Mouse (Mus musculus): ENCODE measurements at regions not wholly inside any gene's neighbourhood (a gene's known extent, or its start where the extent isn't known, plus 50 kb on each side); places are given as distances from the start of the nearest gene placed in this dataset.
A peak's percentile ranks its signal among the peaks of the same experiment; 100 is the strongest.

DNA sequence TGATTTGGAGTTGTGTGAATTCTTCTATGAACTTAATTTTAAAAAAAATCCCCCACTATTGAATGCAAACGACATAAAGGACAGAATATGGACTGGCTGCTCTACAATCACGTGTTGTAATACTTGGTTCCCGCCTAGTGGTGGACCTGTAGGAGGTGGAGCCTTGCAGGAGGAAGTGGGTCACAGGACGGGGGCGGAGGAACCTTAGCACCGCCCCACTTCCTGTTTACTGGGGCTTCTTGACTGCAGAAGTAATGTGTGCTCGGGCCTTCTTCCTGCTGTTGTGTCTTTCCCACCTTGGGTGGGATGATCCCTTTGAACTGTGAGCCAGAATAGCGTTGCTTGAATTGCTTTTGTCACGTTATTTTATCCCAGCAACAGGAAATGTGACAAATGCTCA is 52.2 kb upstream of the Tmem108 start:
- DNase-seq (ENCODE audit: low spot score in 2 of 2), result no peak

DNA sequence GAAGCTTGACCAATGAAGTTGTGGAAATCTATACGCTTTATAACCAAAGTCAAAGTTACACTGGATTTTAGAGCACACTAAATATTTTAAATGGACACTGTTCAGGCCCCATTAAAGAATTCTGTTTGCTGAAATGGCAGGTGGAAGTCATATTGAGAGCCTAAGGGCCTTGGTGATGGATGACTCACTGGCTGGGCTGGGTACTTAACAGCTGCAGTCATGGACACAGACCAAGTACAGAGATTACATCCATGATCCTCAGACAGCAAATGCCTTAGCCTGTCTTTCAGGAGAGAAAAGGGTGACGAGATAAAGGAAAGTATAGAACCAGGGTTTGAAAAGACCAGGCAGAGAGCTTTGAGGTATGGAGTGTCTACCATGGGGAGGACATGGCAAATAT is 57.4 kb upstream of the Tmem108 start:
- no peak for DNase-seq (ENCODE audit: low spot score in 2 of 2)

DNA sequence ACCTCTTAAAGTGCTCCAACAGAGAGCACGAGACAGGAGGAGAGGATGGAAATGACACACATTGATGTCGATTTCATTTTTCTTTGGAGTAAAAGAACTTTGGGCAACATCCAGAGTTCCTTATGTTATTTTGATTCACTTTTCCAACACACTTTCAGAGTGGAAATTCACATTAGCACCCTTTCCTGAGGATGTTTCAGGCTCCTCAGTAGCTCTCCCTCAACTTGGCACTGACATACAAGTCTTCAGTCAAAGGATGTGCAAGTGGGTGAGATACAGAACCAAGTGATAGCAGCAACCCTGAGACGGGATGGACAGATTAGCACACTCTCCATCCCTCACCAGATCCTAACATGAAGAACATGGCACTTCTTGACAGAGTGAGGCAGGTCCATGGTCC is 60.0 kb upstream of the Tmem108 start:
- no peak for DNase-seq (ENCODE audit: low spot score in 2 of 2)

DNA sequence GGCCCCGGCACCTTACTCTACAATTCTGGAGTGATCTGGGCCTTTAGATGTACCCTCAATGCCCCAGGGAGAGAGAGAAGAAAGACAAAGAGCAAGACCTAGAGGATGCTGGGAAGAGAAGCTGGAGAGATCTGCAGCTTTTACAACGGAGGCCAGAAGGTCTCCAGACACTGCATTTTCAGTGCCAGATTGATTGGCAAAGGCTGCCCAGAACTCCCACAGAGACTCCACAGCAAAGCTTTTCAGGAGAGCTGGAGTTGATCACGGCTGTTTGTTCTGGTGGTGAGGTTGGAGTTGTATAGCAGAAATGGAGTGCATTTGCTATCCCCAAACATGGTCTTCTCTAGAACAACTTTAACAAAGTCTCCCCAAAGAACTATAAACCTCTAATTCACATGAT is 61.9 kb upstream of the Tmem108 start:
- no peak for DNase-seq (ENCODE audit: low spot score in 2 of 2)

DNA sequence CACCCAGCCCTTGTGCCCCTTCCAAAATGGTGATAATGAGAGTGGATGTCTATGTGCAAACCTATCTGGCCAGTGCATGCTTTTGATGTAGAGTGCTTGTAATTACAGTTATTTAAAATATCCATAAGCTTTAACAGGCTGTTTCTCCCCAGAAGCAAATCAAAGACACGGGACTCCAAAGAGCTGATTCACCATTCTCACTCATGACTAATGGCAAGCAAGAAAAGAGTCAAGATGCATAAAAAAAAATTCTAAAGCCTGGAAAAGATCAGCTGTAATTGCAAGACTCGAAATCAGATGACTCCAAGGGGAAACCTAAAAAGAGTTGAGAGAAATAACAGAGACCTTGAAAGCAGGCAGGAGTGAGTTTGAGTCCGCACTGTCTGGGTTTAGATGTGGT is 79.6 kb upstream of the Tmem108 start:
- no peak for DNase-seq (ENCODE audit: low spot score in 2 of 2)

DNA sequence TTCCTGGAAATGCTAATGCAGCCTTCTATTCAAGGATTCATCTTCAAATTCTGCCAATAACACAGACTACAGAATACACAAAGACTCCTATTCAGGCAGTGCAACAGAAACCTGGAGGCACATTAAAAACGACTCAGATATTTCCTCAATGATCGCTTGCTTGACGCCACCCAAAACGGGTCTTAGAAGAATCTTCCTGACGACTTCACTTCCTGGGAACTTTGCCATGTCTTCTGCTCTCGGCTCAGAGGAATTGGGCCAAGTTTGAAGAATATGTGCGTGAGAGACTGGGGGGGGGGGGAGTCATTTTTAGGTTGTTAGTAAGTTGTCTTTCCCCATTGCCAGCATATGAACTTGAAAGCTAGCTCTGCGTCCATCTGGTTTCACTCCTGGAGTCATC is 82.2 kb upstream of the Tmem108 start:
- no peak for DNase-seq (ENCODE audit: low spot score in 2 of 2)

DNA sequence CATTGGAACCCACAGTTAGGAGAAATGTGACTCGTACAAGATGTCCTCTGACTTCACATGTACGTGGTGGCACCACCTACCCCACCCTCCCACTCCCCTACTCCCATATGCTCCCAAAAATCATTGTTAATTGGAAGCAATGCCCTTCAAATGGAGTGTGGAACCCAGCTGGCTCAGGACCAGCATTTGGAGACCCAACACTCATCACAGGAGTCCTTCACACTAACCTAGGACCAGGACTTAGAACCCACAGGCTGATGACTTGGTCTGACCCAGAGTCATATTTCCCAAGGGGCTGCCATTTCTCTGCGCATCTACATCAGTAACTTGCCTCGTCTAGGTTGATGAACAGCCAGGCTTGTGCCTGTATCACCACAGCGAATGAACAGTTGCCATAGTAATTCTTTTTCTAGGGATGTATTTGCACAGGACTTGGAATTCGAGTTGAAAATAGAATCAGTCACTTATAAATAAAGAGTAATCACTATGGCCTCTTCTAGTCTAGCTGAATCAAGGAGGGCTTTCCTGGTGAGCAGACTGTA is 84.3 kb upstream of the Tmem108 start:
- no peak for DNase-seq (ENCODE audit: low spot score in 2 of 2)

DNA sequence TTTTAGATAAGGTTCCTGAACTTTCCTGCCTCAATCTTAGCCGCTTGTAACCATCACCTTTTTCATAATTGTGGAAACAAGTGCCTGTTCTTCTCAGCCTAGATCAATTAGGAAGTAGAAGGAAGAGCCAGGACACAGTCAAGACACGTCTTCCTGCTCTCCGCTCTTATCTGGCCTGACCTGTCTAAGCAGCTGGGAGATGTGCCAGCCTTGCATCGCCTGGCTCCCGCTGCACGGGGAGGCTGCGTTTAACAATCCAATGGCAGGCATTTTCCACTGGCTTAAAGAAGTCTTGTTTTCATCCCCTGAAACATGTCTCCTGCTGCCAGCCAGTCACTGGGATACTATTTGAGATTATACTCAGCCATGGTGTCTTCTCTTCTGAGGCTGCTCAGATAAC is 86.3 kb upstream of the Tmem108 start:
- no peak for DNase-seq (ENCODE audit: low spot score in 2 of 2)

DNA sequence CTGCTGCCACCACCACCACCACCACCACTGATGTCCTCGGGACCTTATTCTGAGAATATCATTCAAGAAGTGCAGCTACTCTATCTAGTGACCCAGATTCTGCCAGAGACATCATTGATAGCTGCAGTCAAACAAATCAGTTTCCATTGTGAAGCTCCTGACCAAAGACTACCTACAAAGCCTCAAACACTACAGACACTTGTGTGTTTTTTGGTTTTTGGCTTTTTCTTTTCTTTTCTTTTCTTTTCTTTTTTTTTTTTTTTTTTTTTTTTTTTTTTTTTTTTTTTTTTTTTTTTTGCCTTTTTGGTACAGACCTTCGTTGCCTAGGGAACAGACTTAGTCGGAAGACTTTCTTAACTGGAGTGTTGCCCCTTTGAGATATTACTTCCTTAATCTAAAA is 87.4 kb upstream of the Tmem108 start:
- no peak for DNase-seq (ENCODE audit: low spot score in 2 of 2)

DNA sequence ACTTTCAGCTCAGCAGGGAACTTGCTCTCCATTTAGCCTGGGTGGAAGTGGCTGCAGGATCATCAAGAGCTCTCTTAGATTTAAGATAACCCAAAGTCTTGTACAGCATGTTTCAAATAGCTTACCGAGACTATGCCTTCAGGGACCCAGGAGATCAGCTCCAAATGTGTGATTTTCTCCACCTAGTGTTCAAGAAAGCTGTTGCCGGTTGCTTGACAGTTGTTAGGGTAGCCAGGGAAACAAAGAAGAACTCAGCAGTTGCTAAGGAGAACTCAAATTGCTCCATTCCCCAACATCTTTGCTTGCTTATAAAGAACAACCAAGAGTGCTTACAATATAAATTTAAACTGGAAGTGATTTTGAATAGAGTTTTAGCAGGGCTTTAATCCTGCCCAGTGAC is 91.1 kb upstream of the Tmem108 start:
- no peak for DNase-seq (ENCODE audit: low spot score in 2 of 2)

DNA sequence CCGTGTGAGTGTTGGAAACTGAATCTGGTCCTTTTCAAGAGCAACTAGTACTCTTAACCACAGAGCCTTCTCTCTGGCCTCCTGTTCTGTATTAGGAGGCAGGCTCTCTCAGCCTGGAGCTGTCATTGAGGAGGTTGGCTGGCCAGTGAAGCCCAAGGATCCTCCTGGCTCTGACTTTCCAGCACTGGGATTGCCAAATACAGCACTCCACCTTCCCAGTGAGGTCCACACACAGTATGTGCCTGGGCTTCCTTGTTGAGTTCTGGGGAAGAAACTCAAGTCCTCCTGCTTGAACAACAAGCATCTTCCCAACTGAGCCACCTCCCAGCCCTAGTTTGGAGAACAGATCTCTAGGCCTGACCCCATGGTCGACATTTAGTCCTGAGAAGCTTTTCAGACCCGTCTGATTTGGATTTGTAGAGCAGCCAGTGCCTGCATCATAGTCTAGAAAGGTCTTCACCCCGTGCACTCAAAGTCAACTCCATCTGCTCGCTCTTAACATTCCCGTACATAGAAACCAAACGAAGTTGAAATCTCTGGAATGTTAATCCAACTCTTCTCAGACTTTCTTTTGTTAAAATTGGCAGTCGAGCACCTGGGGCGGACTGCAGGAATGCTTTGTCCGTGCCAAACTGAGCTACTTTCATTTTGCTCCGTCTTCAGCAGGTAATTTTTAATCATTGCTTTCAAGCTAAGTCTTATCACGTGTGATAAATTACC is 99.2 kb upstream of the Tmem108 start:
- no peak for DNase-seq (ENCODE audit: low spot score in 2 of 2)

DNA sequence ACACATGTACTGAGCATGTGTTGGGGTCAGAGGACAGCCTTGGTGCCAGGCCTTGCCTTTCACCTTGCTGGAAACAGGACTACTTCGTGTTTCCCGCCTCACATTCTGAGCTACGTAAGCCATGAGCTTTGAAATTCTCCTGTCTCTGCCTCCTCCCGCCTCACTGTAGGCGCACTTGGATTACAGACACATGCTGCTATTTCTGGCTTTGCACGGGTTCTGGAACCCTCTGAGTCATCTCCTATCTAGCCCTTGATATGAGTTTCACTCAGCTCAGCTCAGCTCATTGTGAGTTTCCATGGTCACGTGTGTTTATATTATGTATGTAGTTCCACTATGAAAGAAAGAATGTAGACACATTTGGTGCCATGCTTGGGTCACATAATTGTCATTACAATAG is 100.9 kb upstream of the Tmem108 start:
- peak in 1 of 2 experiments; percentile 26 for DNase-seq (ENCODE audit: low spot score in 2 of 2)

DNA sequence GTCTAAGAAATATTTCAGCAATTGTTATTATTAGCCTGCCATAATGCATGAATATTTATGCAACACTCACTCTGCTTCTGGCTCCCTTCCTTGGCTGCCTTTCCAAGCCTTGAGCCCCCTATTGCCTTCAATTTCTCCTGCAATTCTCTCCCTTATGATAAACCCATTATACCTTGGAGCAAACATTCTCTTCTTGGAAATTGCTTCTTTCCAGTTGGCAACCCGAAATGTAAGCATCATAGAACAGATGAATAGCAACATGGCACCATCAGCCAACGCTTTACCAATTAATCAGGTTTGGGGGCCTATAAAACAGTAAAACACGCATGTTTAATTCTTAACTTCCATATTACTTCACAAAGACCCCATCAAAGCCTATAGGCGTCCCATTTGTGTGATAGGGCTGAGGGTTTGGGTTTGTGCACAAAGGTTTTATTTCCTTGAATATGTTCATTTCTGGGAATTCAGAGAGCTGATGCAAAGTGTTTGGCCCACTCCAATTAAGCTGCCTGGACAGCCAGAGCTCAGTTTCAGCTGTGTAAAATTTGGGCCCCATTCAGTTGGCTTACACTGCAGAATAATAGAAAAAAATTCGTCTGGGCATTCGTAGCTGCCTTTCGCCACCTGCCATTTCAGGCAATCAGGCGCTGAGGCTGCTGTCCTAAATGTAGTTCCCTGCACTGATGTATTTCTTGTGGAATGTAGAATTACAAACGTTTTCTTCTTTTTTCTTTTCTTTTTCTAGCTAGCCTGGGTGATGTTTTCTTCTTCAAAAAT is 106.0 kb upstream of the Tmem108 start:
- DNase-seq (ENCODE audit: low spot score in 2 of 2), result no peak

DNA sequence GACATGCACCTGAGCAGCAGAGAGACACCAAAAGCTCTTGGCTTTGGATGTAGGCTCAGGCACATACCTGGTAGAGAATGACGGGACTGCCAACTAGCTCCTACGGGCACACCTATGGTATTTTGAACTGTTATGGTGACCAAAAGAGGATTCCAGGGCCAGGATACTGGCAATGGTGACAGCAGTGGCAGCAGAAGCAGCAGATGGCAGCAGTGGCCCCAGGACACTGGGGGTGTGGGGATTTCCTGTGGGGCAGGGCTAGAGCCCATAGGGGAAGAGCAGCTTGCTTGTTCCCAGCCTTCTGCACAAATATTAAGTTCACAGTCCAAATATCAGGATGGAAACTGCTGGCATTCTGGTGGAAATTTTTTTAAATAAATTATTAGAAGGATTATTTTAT is 107.6 kb upstream of the Tmem108 start:
- no peak for DNase-seq (ENCODE audit: low spot score in 2 of 2)

DNA sequence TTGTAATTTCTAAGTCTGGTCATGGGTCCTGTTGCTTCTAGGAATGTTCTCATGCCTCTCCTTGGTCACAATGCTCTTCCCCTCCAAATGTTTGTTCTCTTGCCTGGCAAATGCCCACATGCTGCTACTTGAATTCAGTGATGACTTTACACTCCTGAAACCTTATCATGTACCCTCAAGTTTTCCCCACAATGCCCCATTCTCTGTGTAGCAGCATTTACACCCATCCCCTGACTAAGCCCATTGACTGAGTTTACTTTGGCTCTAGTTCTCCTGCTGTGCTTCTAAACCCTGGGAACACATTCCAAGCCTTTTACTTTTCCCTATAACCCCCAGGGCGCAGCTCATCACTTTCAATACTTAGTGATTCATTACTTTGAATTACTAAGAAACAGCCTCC is 110.5 kb upstream of the Tmem108 start:
- DNase-seq (ENCODE audit: low spot score in 2 of 2), result no peak

DNA sequence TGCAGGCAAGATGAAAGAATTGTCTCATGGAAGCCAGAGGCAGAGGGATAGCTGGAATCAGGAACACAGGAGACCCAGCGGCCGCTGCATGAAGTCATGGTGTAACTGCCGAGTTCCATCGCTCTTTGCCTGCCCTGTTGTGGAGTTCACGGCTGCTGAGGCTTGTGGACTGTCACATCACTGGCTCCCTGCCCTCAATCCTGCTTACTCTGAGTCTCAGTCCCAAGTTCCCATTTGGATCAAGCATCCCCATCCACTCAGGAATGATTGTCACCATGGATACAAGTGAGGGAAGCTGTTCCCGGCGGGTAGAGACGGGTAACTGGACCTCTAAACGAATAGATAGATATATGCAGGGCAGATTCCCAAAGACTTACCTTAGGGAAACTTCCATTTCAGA is 112.2 kb upstream of the Tmem108 start:
- no peak for DNase-seq (ENCODE audit: low spot score in 2 of 2)

DNA sequence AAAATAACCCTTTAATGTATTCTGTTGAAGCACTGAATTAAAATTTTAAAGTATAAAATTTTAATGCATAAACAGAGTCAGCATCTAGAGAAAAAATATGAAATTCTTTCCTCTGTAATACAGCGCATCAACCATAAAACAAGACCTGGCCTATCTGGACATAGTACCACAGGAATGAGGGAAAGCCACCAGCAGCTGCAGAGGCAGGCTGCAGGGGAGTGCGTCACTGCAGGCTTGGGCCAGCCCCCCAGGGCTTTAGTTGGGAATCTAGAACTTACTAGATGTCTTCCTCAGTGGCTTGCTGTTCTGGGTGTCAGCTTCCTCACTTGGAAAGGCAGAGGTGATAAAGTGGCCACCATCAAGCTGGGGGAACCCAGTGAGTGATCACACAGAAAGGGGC is 116.2 kb upstream of the Tmem108 start:
- no peak for DNase-seq (ENCODE audit: low spot score in 2 of 2)

DNA sequence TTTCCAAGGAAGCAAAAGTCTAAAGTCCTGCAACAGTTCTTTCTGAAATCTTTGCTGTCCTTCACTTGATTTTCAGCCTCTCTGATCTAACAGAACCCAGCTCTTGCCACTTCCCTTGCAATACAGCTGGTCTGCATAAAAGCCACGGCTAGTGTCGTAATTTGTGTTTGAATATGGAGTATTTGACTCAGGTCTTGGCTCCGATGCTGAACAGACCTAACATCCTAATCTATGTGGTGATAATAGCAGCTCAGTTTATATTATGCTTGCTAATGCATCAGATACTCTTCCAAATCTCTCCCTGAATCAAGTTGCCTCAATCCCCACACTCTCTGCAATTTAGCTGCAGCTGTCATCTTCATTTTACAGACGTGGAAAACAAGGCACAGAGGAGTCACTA is 109.5 kb upstream of the Nphp3 start:
- DNase-seq (ENCODE audit: low spot score in 2 of 2), result no peak

DNA sequence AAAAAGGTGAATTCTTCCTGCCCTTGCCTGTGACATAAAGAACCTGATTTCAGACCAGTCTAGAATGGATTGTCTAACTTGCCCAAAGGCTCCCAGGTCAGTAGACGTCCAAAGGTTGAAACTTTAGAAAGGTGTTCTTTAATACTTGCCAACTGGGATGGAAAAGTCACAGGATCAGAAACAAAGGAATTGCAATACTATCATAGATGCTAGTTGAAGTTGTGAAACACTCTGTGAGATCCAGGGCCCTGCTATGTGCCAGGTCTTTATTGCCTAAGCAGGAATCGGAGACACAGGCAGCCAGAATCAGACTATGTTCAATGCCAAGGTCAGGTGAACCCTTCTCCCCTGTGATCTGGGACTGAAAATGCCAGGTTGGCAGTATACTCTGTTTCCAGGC is 108.0 kb upstream of the Nphp3 start:
- no peak for DNase-seq (ENCODE audit: low spot score in 2 of 2)

DNA sequence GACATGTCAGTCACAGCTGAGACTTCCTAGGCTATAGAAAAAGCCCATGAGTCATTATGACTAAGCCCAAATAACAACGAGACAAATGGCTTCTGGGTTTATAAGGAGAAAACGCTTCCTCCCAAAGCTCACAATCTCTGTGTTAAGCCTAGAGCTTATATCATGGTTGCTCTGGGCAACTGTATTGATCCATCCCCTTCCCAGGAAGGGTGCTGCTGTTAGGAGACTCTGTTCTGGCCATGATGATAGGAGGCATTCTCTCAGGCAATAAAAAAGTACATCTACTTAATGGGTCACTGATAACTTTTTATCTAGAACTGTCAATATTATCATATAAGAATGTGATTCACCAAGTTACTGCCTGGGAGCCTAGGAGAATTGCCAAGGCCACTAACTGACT is 103.0 kb upstream of the Nphp3 start:
- DNase-seq (ENCODE audit: low spot score in 2 of 2), result no peak

DNA sequence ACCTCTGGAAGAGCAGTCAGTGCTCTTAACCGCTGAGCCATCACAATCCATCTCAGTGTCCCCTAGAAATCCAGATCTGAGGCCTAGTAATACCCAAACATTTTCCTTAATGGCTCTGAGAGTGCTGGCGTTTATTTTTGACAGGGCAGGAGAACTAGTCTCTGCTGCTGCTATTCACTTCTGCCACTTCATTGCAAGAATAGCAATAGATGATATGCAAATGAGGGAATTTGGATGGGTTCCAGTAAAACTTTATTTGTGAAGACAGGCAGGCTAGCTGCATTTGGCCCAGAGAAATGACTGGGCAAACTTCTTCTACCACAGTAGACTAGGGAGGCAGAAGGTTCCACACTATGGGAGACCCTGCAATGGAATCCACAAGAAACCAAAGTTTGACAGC is 91.0 kb upstream of the Nphp3 start:
- DNase-seq (ENCODE audit: low spot score in 2 of 2), result no peak

DNA sequence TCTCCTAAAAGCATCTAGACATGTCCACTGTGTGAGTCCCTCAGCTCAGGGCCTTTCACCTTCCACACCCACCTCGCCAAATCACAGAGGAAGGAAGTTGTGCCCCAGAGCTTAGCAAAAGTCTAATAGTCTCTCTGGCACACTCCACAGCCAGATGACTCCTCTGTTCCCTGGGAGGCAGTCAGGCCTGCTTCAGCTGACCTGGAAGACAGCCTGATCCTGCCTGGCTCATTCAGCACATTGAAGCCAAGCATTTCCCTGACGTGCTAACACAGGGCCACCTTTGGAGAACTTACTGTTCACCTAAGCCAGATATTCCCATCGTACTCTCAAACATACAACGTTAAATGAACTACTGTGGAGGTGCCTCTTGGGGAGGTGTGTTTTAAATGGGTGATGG is 87.2 kb upstream of the Nphp3 start:
- no peak for DNase-seq (ENCODE audit: low spot score in 2 of 2)

DNA sequence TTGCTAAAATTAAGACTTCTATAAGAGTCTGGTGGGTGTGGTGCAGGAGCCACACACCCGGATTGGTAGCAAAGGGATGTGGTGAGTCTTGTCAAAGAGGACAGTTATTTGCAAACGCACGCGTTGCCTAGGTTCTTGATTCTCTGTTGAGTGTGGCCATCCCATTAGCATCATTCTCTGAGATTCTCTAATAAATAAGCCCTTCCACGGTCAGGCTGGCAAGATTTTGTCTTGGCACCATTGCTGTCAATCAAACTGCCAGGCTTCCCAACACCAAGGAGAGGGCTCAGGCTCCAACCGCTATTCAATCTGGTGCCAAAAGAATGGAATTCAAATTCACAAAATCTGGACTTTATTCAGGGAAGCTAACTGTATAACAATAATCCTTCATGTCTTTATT is 84.6 kb upstream of the Nphp3 start:
- no peak for DNase-seq (ENCODE audit: low spot score in 2 of 2)

Measured in frontal cortex, postnatal 25 days (tissue).